Mouse (Mus musculus): Measurements from ENCODE around the gene Syne4. TPM values are rescaled to one million over a fixed set of nuclear protein-coding genes. Genes with fewer than 3 reads are reported as not detected.

The Syne4 gene
- polyA plus RNA-seq, 1 experiment from 2014 or later: 72.9 TPM

DNA sequence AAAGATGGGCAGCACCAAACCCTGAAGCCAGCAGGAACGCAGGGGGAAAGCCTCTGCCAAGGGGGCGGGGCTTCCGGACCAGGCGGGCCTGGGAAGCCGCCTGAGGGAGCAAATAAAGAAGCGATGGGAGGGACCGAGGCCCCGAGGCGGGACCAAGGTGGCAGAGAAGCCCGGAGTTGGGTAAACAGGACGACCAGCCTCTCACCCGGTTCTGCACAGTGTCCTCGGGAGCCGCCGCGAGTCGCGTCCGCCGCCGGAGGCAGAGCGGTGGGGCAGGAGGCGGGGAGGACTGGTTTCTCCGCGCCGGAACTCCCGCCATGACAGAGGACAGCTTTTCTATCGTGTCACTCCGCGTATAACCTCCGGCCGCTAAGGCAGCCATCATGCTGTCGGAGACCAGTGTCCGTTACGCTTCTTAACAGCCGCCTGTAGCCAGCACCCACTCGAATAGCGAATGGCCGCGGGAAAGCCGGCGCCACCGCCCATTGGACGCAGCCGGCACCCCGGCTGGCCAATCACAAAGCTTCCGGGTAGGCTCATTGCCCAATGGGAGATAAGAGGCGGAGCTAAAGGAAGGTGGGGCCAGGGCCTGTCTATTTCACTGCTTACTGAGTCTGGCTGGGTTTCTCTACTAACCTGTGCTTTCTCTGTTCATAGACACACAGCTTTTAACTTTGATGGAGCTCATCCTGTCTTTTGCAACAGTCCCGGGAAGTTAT is 34.5 kb upstream of the Syne4 start, which contains the start of the genes Thap8 and Wdr62:
Gene Thap8 (plus strand): TSS at position 144 of the 719 bp plus-strand sequence.
Gene Wdr62 (minus strand): TSS at position 469 of the 719 bp plus-strand sequence.
- WGBS: under 1% methylated on average over 48 of the region's 49 CpGs
- peak; percentile 96 for ATAC-seq (ENCODE audit: low FRiP score, low TSS enrichment)
- Histone ChIP-seq H3K36me3 (ENCODE audit: control insufficient read depth, insufficient read depth, low read length) (no peaks in the 10 kb centered on the region), H3K27ac (ENCODE audit: low read depth, low read length) (peak within 1 kb of the TSS; percentile 90), H3K9me3 (ENCODE audit: control insufficient read depth, low read length) (no peaks in the 10 kb centered on the region), H3K27me3 (ENCODE audit: control insufficient read depth, insufficient read depth, low read length) (no peaks in the 10 kb centered on the region), H3K4me3 (ENCODE audit: low read length) (peak within 1 kb of the TSS; percentile 65), H3K4me1 (ENCODE audit: control insufficient read depth, insufficient read depth, low read length) (no peaks in the 10 kb centered on the region; the same call in 1 of the 2 replicates), H3K4me2 (replicated peaks; ENCODE audit: low read depth, low read length) (peak within 1 kb of the TSS; percentile 50), H3K9ac (ENCODE audit: low read depth, low read length) (peak within 1 kb of the TSS; percentile 44; the same call in 1 of the 2 replicates)

DNA sequence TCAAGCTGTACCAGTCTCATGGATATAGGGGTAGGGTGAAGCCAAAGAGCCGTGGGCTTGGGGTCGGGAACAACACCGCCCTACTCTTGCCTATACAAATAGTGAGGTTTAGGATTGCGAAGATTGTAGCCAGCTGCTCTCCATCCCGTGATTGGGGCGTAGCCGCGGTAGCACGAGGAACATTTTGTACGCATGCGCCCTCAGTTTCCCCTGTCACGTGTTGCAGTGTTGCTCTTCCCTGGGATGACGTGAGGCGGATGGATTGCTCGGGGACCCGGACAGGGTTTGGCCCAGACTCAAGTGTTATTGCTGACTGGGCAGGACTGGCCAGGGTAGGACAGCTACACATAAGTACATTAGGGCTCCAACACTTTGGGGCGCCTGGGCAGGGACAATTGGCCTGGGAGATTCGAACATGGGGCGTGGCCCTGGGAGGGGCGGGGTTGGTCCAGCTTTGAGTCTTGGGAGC is 33.9 kb upstream of the Syne4 start:
- Histone ChIP-seq H3K4me2 (replicated peaks; ENCODE audit: low read depth, low read length) (peak overlapping the region; percentile 50), H3K4me3 (ENCODE audit: low read length) (peak overlapping the region; percentile 65), H3K4me1 (ENCODE audit: control insufficient read depth, insufficient read depth, low read length) (no peaks in the 10 kb centered on the region; the same call in 1 of the 2 replicates), H3K27ac (ENCODE audit: low read depth, low read length) (peak overlapping the region; percentile 90), H3K36me3 (ENCODE audit: control insufficient read depth, insufficient read depth, low read length) (no peaks in the 10 kb centered on the region), H3K27me3 (ENCODE audit: control insufficient read depth, insufficient read depth, low read length) (no peaks in the 10 kb centered on the region), H3K9me3 (ENCODE audit: control insufficient read depth, low read length) (no peaks in the 10 kb centered on the region), H3K9ac (ENCODE audit: low read depth, low read length) (peak overlapping the region; percentile 44; the same call in 1 of the 2 replicates)
- peak; percentile 87 for ATAC-seq (ENCODE audit: low FRiP score, low TSS enrichment)
- under 1% methylated on average over 20 of the region's 20 CpGs for WGBS

DNA sequence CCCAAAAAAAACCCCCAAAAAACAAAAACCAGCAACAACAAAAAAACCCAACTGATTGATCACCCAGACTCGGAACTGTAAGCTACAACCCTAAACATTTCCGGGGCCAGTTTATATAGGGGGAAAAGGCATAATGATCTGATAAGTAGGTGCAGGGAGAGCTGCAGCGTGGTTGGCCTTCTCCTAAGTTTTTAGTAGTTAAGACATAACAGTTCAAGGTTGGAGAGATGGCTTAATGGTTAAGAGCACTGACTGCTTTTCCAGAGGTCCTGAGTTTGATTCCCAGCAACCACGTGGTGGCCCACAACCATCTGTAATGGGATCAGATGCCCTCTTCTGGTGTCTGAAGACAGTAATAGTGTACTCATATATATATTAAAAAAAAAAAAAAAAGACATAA is 33.1 kb upstream of the Syne4 start:
- H3K4me1 ChIP-seq (ENCODE audit: control insufficient read depth, insufficient read depth, low read length): no peaks in the 10 kb centered on the region; the same call in 1 of the 2 replicates
- H3K4me3 ChIP-seq (ENCODE audit: low read length): no peak overlapping the region
- 0 out of 2 replicates have a peak overlapping the region, but pooled peaks have one; percentile 44 for H3K9ac ChIP-seq (ENCODE audit: low read depth, low read length)
- WGBS: 78% methylated on average over 4 of the region's 4 CpGs
- H3K27ac ChIP-seq (ENCODE audit: low read depth, low read length): no peak overlapping the region
- H3K4me2 ChIP-seq (replicated peaks; ENCODE audit: low read depth, low read length): peak overlapping the region; percentile 50; the same call in 1 of the 2 replicates
- no peaks in the 10 kb centered on the region for H3K9me3 ChIP-seq (ENCODE audit: control insufficient read depth, low read length)
- no peak for ATAC-seq (ENCODE audit: low FRiP score, low TSS enrichment)
- no peaks in the 10 kb centered on the region for H3K36me3 ChIP-seq (ENCODE audit: control insufficient read depth, insufficient read depth, low read length)
- H3K27me3 ChIP-seq (ENCODE audit: control insufficient read depth, insufficient read depth, low read length): no peaks in the 10 kb centered on the region

DNA sequence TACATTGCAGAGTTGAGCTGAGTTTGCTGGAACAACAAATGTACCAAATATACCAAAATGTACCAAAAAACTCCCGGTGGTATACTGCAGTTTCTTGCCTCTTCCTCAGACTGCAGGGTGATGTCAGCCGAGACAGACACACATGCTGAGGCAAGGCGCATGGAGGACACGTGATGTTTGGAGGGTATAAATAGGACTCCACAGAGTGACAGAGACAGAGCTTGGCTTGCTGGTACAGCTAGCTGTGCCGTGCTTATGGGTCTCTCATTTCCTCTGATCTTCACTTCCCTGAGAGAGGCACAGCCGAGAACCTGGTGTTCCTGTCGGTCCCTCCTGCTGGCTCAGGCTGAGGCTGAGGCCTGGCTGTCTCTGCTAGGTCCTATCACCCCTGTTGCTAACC is 31.9 kb upstream of the Syne4 start:
- Histone ChIP-seq H3K27me3 (ENCODE audit: control insufficient read depth, insufficient read depth, low read length) (no peaks in the 10 kb centered on the region), H3K4me1 (ENCODE audit: control insufficient read depth, insufficient read depth, low read length) (no peaks in the 10 kb centered on the region; the same call in 1 of the 2 replicates), H3K27ac (ENCODE audit: low read depth, low read length) (no peak overlapping the region), H3K9ac (ENCODE audit: low read depth, low read length) (no peak overlapping the region), H3K9me3 (ENCODE audit: control insufficient read depth, low read length) (no peaks in the 10 kb centered on the region), H3K4me2 (replicated peaks; ENCODE audit: low read depth, low read length) (no peak overlapping the region), H3K4me3 (ENCODE audit: low read length) (no peak overlapping the region), H3K36me3 (ENCODE audit: control insufficient read depth, insufficient read depth, low read length) (no peaks in the 10 kb centered on the region)
- ATAC-seq (ENCODE audit: low FRiP score, low TSS enrichment): no peak
- WGBS: 87% methylated on average over 7 of the region's 7 CpGs

DNA sequence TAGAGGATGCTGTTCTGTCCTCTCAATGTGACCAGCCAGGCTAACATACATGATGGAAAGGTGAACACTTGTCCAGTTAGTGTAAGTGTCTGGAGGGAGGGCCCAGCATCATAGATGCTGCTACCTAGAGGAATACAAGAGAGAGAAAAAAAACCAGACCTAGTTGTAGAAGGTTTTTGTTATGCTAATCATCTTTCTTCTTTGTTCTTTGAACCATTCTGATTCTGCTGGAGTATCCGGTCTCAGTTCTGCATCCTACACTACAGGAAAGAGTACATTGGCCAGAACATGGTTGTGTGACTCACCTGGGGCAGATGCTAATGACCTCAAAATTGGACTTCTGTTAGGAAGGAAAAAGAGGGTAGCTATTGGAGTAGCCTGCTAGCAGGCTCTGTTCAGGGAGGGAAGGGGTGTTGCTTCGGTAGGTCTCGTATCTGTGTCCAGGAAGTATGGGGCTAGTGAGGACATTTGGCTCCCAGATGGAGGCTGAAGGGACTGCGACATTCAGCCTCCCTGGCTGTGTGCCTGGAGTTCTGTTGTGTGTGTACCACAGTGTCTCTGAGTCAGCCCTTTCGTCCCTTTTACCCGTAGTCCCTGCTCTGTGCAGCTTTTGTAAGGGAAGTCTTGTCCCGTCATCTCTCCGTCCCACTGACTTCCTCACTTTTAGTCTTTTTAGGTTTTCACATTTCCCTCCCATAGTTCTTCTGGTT is 27.8 kb upstream of the Syne4 start:
- Histone ChIP-seq H3K4me1 (ENCODE audit: control insufficient read depth, insufficient read depth, low read length) (peaks cover 8% of the 10 kb centered on the region), H3K4me3 (ENCODE audit: low read length) (no peak overlapping the region), H3K9me3 (ENCODE audit: control insufficient read depth, low read length) (no peaks in the 10 kb centered on the region), H3K27ac (ENCODE audit: low read depth, low read length) (no peak overlapping the region), H3K36me3 (ENCODE audit: control insufficient read depth, insufficient read depth, low read length) (no peaks in the 10 kb centered on the region), H3K27me3 (ENCODE audit: control insufficient read depth, insufficient read depth, low read length) (no peaks in the 10 kb centered on the region), H3K4me2 (replicated peaks; ENCODE audit: low read depth, low read length) (no peak overlapping the region), H3K9ac (ENCODE audit: low read depth, low read length) (no peak overlapping the region)
- no peak for ATAC-seq (ENCODE audit: low FRiP score, low TSS enrichment)
- WGBS: 70% methylated on average over 8 of the region's 8 CpGs

DNA sequence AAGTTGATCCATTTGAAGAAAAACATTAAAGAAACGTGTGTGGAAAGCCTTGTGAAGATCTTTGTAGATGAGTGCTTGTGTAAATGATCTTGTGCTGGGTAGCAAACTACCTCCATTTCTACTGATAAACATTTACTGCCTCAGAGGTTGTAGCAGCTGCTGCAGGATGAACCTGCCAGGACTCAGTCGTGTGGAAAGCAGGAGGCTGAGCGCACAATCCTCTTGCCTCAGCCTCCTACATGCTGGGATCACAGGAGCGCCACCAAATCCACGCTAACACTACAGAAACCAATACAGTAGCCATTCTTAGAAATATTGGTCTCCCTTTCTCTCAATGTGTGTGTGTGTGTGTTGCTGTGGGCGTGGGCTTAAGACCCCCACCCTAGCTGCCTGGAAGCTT is 26.6 kb upstream of the Syne4 start:
- Histone ChIP-seq H3K9me3 (ENCODE audit: control insufficient read depth, low read length) (no peaks in the 10 kb centered on the region), H3K9ac (ENCODE audit: low read depth, low read length) (no peak overlapping the region), H3K4me3 (ENCODE audit: low read length) (no peak overlapping the region), H3K4me1 (ENCODE audit: control insufficient read depth, insufficient read depth, low read length) (peaks cover 16% of the 10 kb centered on the region), H3K27me3 (ENCODE audit: control insufficient read depth, insufficient read depth, low read length) (no peaks in the 10 kb centered on the region), H3K36me3 (ENCODE audit: control insufficient read depth, insufficient read depth, low read length) (no peaks in the 10 kb centered on the region), H3K27ac (ENCODE audit: low read depth, low read length) (no peak overlapping the region), H3K4me2 (replicated peaks; ENCODE audit: low read depth, low read length) (no peak overlapping the region)
- ATAC-seq (ENCODE audit: low FRiP score, low TSS enrichment): no peak
- 62% methylated on average over 6 of the region's 6 CpGs for WGBS

DNA sequence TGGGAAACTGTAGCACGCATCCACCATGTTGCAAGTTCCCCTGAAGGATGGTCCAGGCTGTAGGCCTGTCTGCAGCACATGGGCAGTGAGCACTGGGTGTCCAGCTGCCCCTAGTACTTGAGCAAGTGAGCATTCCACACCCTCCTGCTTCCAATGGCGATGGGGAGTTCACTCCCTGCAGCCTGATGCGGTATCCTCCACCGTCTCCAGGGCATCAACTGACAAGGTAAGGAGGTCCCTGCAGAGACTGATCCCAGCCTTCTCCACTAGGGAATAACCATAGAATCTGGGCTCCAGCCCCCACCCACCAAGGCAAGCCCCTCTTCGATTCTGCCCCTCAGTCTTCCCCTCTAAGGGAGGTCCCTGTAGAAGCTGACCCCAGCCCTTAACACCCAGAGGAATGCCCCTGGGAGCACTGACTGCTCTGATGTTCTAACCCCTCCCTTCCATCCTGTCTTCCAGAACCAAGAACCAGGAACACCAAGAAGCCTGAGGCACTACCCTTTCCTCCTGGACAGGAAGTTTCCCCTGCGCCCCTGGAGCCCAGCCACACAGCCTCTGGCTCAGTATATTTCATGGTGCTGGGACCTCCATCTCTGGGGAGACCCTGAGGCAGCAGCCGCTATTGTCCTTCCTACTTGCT is 25.4 kb upstream of the Syne4 start:
- Histone ChIP-seq H3K9me3 (ENCODE audit: control insufficient read depth, low read length) (no peaks in the 10 kb centered on the region), H3K9ac (ENCODE audit: low read depth, low read length) (no peak overlapping the region), H3K4me3 (ENCODE audit: low read length) (no peak overlapping the region), H3K4me2 (replicated peaks; ENCODE audit: low read depth, low read length) (no peak overlapping the region), H3K27me3 (ENCODE audit: control insufficient read depth, insufficient read depth, low read length) (no peaks in the 10 kb centered on the region), H3K4me1 (ENCODE audit: control insufficient read depth, insufficient read depth, low read length) (peaks cover 16% of the 10 kb centered on the region), H3K36me3 (ENCODE audit: control insufficient read depth, insufficient read depth, low read length) (peaks cover 2% of the 10 kb centered on the region; the same call in 1 of the 2 replicates), H3K27ac (ENCODE audit: low read depth, low read length) (no peak overlapping the region)
- 68% methylated on average over 7 of the region's 7 CpGs for whole genome bisulfite sequencing
- ATAC-seq (ENCODE audit: low FRiP score, low TSS enrichment): no peak

DNA sequence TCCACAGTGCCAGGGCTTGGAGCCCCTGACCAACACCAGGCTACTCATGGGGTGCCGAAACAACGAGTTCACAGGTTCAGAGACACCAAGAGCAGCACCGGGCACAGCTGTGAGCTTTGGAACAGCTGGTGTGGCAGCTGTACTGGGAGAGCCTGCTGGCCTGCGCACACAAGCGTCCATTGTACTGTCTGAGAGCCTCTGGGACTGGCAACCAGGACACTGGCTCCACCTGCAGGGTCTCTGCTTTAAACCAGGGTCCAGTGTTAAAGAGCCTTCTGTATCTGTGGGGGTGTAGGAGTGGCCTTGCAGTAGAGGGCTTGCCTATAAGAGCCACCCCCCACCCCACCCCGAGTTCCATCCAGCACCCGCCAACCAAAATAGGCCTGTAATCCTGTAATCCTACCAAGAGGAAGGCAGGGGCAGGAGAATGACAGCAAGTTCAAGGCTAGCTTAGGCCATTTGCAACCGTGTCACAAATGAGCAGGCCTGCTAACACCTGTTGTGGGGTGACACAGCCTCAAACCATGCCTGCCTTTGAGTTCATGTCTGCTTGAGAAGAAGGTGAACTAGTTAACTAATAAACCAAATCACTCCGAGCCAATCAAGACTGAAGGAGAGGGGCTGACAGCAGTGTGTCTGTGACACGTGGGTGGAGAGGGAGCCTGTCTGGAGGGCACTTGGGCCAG is 24.8 kb upstream of the Syne4 start:
- H3K4me1 ChIP-seq (ENCODE audit: control insufficient read depth, insufficient read depth, low read length): peaks cover 16% of the 10 kb centered on the region
- ATAC-seq (ENCODE audit: low FRiP score, low TSS enrichment): 0 out of 2 replicates have a peak, but pooled peaks have one; percentile 20
- H3K4me3 ChIP-seq (ENCODE audit: low read length): no peak overlapping the region
- no peak overlapping the region for H3K4me2 ChIP-seq (replicated peaks; ENCODE audit: low read depth, low read length)
- 65% methylated on average over 10 of the region's 10 CpGs for WGBS
- no peak overlapping the region for H3K27ac ChIP-seq (ENCODE audit: low read depth, low read length)
- peaks cover 7% of the 10 kb centered on the region; the same call in 1 of the 2 replicates for H3K36me3 ChIP-seq (ENCODE audit: control insufficient read depth, insufficient read depth, low read length)
- H3K27me3 ChIP-seq (ENCODE audit: control insufficient read depth, insufficient read depth, low read length): no peaks in the 10 kb centered on the region
- no peaks in the 10 kb centered on the region for H3K9me3 ChIP-seq (ENCODE audit: control insufficient read depth, low read length)
- no peak overlapping the region for H3K9ac ChIP-seq (ENCODE audit: low read depth, low read length)

Measured in kidney, embryonic 14.5 days (tissue).